Mouse (Mus musculus) cerebellum, adult 2 months (tissue): ENCODE measurements around the gene Mical3.

Experiments
- CTCF ChIP-seq: fragments of 200-500 bp; IDR thresholded peaks from 2 replicates; pipeline ENCODE4 v1.5.1; 2011; ENCODE audit warnings: low read depth, mild to moderate bottlenecking, control low read depth, low read length, moderate library complexity, borderline replicate concordance; ENCODE audit not compliant: insufficient read depth
- POLR2A ChIP-seq: fragments of 200-500 bp; IDR thresholded peaks from 2 replicates; pipeline ENCODE4 v1.6.1; 2011; ENCODE audit warnings: low read length, control low read depth, borderline replicate concordance; ENCODE audit not compliant: insufficient read depth

GRCm38 (mm10) chr6:120996607-120997006 is 134.2 kb downstream of the Mical3 start:
- TF ChIP-seq CTCF: no peak
- no peak for TF ChIP-seq POLR2A
